Mouse (Mus musculus) heart, embryonic 11.5 days (tissue): ENCODE measurements around the gene Sos1. TPM values are rescaled to one million over a fixed set of nuclear protein-coding genes. Genes with fewer than 3 reads are reported as not detected.

Experiments used
- ATAC-seq: fragments of 200-750 bp; cut with Nextera tagmentation; replicated peaks from 2 replicates; pipeline ENCODE4 v1.8.0; 2017; ENCODE audit warnings: moderate library complexity; ENCODE audit not compliant: insufficient number of reproducible peaks, low FRiP score, low TSS enrichment
- H3K27ac ChIP-seq: fragments of 300-500 bp; sonication (generic); 2 replicates; pipeline ENCODE4 v1.5.1; 2014; ENCODE audit warnings: mild to moderate bottlenecking, low read depth, low read length
- H3K27me3 ChIP-seq: fragments of 300-500 bp; sonication (generic); 2 replicates; pipeline ENCODE4 v1.6.1; 2014; ENCODE audit warnings: mild to moderate bottlenecking, low read length, mixed read lengths; ENCODE audit not compliant: control insufficient read depth, insufficient read depth
- H3K36me3 ChIP-seq: fragments of 300-500 bp; sonication (generic); 2 replicates; pipeline ENCODE4 v1.6.1; 2014; ENCODE audit warnings: mild to moderate bottlenecking, low read length, moderate library complexity, mixed read lengths; ENCODE audit not compliant: control insufficient read depth, insufficient read depth
- H3K4me1 ChIP-seq: fragments of 300-500 bp; sonication (generic); 2 replicates; pipeline ENCODE4 v1.6.1; 2014; ENCODE audit warnings: low read length; ENCODE audit not compliant: control insufficient read depth, insufficient read depth
- H3K4me2 ChIP-seq: fragments of 300-500 bp; sonication (generic); 2 replicates; pipeline ENCODE4 v1.6.1; 2014; ENCODE audit warnings: mild to moderate bottlenecking, moderate library complexity
- H3K4me3 ChIP-seq: fragments of 300-500 bp; sonication (generic); 2 replicates; pipeline ENCODE4 v1.5.1; 2014; ENCODE audit warnings: low read depth, low read length
- H3K9ac ChIP-seq: fragments of 300-500 bp; sonication (generic); 2 replicates; pipeline ENCODE4 v1.6.1; 2014; ENCODE audit warnings: mild to moderate bottlenecking, low read depth, low read length, moderate library complexity
- H3K9me3 ChIP-seq: fragments of 300-500 bp; sonication (generic); replicated peaks from 2 replicates; pipeline ENCODE4 v1.6.1; 2016; ENCODE audit warnings: low read length; ENCODE audit not compliant: control insufficient read depth
- WGBS: fragments of 180-500 bp; shearing (Covaris S2); extraction: QIAGEN DNeasy Blood & Tissue Kit; methylation state at CpG from one replicate; pipeline ENCODE4 v1.1.7; 2014; ENCODE audit not compliant: insufficient replicate concordance; 5-methylcytosine and 5-hydroxymethylcytosine counted together
- polyA plus RNA-seq: library from polyadenylated mRNA; unstranded; fragments of >200 nt; fragmentation: Nextera tagmentation; extraction: Ambion mirVana; gene quantifications from 2 replicates; pipeline ENCODE4 v1.2.1, GENCODE M21; 2014

Sos1 gene
- 4.9 and 5.5 TPM in 2 replicates for polyA plus RNA-seq

- H3K36me3 ChIP-seq: 0 out of 2 replicates have a peak, but pooled peaks cover 2% of the 10 kb centered on the region
These were observed at the start of gene Sos1 for GRCm38 (mm10) chr17:80480031-80480854. Gene Sos1 (minus strand): TSS chr17:80480453.

DNA sequence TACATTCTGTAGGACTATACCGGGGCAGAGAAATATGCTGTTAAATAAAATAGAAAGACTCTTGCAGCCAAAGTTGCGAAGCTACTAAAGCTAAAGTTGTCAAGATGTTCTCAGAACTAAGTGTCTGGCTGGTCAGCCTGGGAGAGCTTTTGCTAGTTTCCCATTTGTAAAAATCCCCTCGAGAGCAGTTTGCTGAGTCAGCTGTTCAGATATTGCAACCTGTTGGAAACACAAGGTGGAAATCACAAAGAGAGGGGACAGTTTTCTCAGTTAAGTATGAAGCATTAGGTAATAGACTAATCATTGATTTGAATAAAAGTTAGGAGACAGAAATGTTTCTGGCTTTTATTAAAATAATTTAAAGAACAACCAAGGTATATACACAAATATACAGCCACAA is 43.0 kb upstream of the Sos1 start:
- H3K9me3 ChIP-seq: no peaks in the 10 kb centered on the region
- H3K4me2 ChIP-seq: no peak overlapping the region
- no peak for ATAC-seq
- no peaks in the 10 kb centered on the region for H3K36me3 ChIP-seq
- no peaks in the 10 kb centered on the region for H3K4me1 ChIP-seq
- WGBS: 82% methylated on average over 3 of the region's 3 CpGs
- no peak overlapping the region for H3K27ac ChIP-seq
- no peaks in the 10 kb centered on the region for H3K27me3 ChIP-seq
- no peak overlapping the region for H3K9ac ChIP-seq
- H3K4me3 ChIP-seq: no peak overlapping the region

More at GRCm38 (mm10) chr17:80480031-80480854, at the start of gene Sos1:
- peak within 1 kb of the TSS; percentile 93 for H3K27ac ChIP-seq
- H3K9ac ChIP-seq: peak within 1 kb of the TSS; percentile 96
- ATAC-seq: peak; percentile 79
- H3K9me3 ChIP-seq: no peaks in the 10 kb centered on the region
- H3K4me3 ChIP-seq: peak within 1 kb of the TSS; percentile 97
- under 1% methylated on average over 76 of the region's 90 CpGs for WGBS
- H3K4me1 ChIP-seq: peaks cover 14% of the 10 kb centered on the region
- H3K27me3 ChIP-seq: no peaks in the 10 kb centered on the region
- peak within 1 kb of the TSS; percentile 80 for H3K4me2 ChIP-seq

- no peak overlapping the region for H3K9ac ChIP-seq
- no peaks in the 10 kb centered on the region for H3K4me1 ChIP-seq
- WGBS: 66% methylated on average over 7 of the region's 7 CpGs
- no peak for ATAC-seq
- H3K9me3 ChIP-seq: no peaks in the 10 kb centered on the region
- no peak overlapping the region for H3K4me3 ChIP-seq
- H3K27me3 ChIP-seq: no peaks in the 10 kb centered on the region
- H3K36me3 ChIP-seq: no peaks in the 10 kb centered on the region
- no peak overlapping the region for H3K27ac ChIP-seq
- H3K4me2 ChIP-seq: no peak overlapping the region
These were observed 41.9 kb upstream of the Sos1 start for GRCm38 (mm10) chr17:80522229-80522556.

GRCm38 (mm10) chr17:80521521-80522228 is 41.4 kb upstream of the Sos1 start:
- no peak for ATAC-seq
- Histone ChIP-seq H3K36me3 (no peaks in the 10 kb centered on the region), H3K4me3 (no peak overlapping the region), H3K4me2 (no peak overlapping the region), H3K27me3 (no peaks in the 10 kb centered on the region), H3K9me3 (no peaks in the 10 kb centered on the region), H3K4me1 (no peaks in the 10 kb centered on the region), H3K27ac (no peak overlapping the region), H3K9ac (no peak overlapping the region)
- 58% methylated on average over 4 of the region's 4 CpGs for WGBS

GRCm38 (mm10) chr17:80520537-80520936 is 40.3 kb upstream of the Sos1 start:
- ATAC-seq: no peak
- no peak overlapping the region for H3K4me3 ChIP-seq
- no peak overlapping the region for H3K4me2 ChIP-seq
- H3K9me3 ChIP-seq: no peaks in the 10 kb centered on the region
- H3K36me3 ChIP-seq: no peaks in the 10 kb centered on the region
- no peaks in the 10 kb centered on the region for H3K27me3 ChIP-seq
- H3K27ac ChIP-seq: no peak overlapping the region
- no peaks in the 10 kb centered on the region for H3K4me1 ChIP-seq
- WGBS: 80% methylated on average over 8 of the region's 8 CpGs
- H3K9ac ChIP-seq: no peak overlapping the region

DNA sequence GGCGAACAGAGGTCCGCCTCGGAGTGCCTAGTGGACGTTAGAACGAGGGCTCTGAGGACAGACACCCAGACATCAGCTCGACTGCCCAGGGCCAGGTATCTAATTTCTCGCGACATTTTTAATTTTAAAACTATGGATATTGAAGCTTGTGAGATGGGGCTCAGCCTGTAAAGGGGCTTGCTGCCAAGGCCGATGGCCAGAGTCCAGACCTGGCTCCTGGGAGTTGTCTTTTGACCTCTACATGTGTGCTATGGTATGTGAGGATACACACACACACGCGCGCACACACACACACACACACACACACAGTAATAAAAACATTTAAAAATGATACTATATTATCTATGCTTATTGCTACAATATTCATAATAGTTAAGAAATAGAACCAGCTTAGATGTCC is 38.6 kb upstream of the Sos1 start:
- ATAC-seq: no peak
- no peak overlapping the region for H3K9ac ChIP-seq
- no peak overlapping the region for H3K27ac ChIP-seq
- H3K27me3 ChIP-seq: no peaks in the 10 kb centered on the region
- H3K4me1 ChIP-seq: no peaks in the 10 kb centered on the region
- WGBS: 87% methylated on average over 12 of the region's 12 CpGs
- no peak overlapping the region for H3K4me2 ChIP-seq
- H3K36me3 ChIP-seq: no peaks in the 10 kb centered on the region
- H3K4me3 ChIP-seq: no peak overlapping the region
- no peaks in the 10 kb centered on the region for H3K9me3 ChIP-seq

GRCm38 (mm10) chr17:80517244-80517643 is 37.0 kb upstream of the Sos1 start:
- H3K4me3 ChIP-seq: no peak overlapping the region
- ATAC-seq: no peak
- no peaks in the 10 kb centered on the region for H3K9me3 ChIP-seq
- no peak overlapping the region for H3K27ac ChIP-seq
- 61% methylated on average over 9 of the region's 9 CpGs for WGBS
- no peaks in the 10 kb centered on the region for H3K36me3 ChIP-seq
- H3K4me2 ChIP-seq: no peak overlapping the region
- no peaks in the 10 kb centered on the region for H3K4me1 ChIP-seq
- no peaks in the 10 kb centered on the region for H3K27me3 ChIP-seq
- H3K9ac ChIP-seq: no peak overlapping the region

DNA sequence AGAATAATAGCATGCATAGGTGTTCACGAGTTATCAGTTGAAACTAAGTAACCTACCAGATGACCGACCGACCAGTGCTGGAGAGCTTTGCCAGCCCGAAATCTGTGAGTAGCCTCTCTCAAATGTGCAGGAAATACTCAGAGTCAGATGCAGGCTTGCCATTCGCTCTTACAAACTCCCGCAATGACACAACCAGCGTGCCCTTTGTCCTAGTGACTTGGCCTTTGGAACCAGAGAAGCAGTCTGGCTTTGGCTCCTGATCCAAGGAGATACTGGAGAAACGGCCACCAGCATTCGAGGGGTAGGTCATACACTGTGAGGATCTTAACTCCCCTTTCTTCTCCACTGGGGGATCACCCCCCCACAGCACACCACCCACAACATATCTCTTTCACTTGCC is 35.7 kb upstream of the Sos1 start:
- Histone ChIP-seq H3K4me3 (no peak overlapping the region), H3K4me2 (no peak overlapping the region), H3K9ac (no peak overlapping the region), H3K27ac (no peak overlapping the region), H3K27me3 (no peaks in the 10 kb centered on the region), H3K36me3 (no peaks in the 10 kb centered on the region), H3K4me1 (no peaks in the 10 kb centered on the region), H3K9me3 (no peaks in the 10 kb centered on the region)
- WGBS: 81% methylated on average over 9 of the region's 9 CpGs
- ATAC-seq: no peak
